Mouse (Mus musculus): ENCODE results near the gene Cdh26. TPM values are rescaled to one million over a fixed set of nuclear protein-coding genes. Genes with fewer than 3 reads are reported as not detected.

Cdh26 gene
- total and polyA plus RNA-seq, 2 experiments from 2014 or later: 0.32 to 0.49 TPM

GRCm38 (mm10) chr2:178488276-178488675, 57.9 kb downstream of the Cdh26 start:
- Histone ChIP-seq H3K4me2 (ENCODE audit: low read depth, low read length, poor library complexity, severe bottlenecking) (no peak overlapping the region), H3K36me3 (ENCODE audit: insufficient read depth, low read length) (no peaks in the 10 kb centered on the region), H3K4me1 (ENCODE audit: insufficient read depth, low read length) (no peaks in the 10 kb centered on the region), H3K9ac (replicated peaks; ENCODE audit: low read length, poor library complexity, severe bottlenecking) (no peak overlapping the region), H3K27me3 (ENCODE audit: insufficient read depth, low read length) (no peaks in the 10 kb centered on the region), H3K27ac (ENCODE audit: low read depth, low read length) (no peak overlapping the region), H3K9me3 (ENCODE audit: low read length) (no peaks in the 10 kb centered on the region), H3K4me3 (ENCODE audit: low read depth, low read length) (no peak overlapping the region)
- ATAC-seq (ENCODE audit: low FRiP score) (no peak), DNase-seq (ENCODE audit: low spot score) (no peak)
- 83% methylated on average over 4 of the region's 4 CpGs for WGBS
- TF ChIP-seq CTCF (IDR thresholded peaks at IDR 0.05): no peak

GRCm38 (mm10) chr2:178490245-178490920, 60.1 kb downstream of the Cdh26 start:
- 66% methylated on average over 9 of the region's 9 CpGs for WGBS
- Histone ChIP-seq H3K36me3 (ENCODE audit: insufficient read depth, low read length) (no peaks in the 10 kb centered on the region), H3K4me3 (ENCODE audit: low read depth, low read length) (no peak overlapping the region), H3K9ac (replicated peaks; ENCODE audit: low read length, poor library complexity, severe bottlenecking) (no peak overlapping the region), H3K27ac (ENCODE audit: low read depth, low read length) (no peak overlapping the region), H3K27me3 (ENCODE audit: insufficient read depth, low read length) (no peaks in the 10 kb centered on the region), H3K4me1 (ENCODE audit: insufficient read depth, low read length) (no peaks in the 10 kb centered on the region), H3K9me3 (ENCODE audit: low read length) (no peaks in the 10 kb centered on the region), H3K4me2 (ENCODE audit: low read depth, low read length, poor library complexity, severe bottlenecking) (no peak overlapping the region)
- DNase-seq (ENCODE audit: low spot score) (no peak), ATAC-seq (ENCODE audit: low FRiP score) (no peak)
- peak; percentile 51 for TF ChIP-seq CTCF (IDR thresholded peaks at IDR 0.05)

GRCm38 (mm10) chr2:178494066-178494465, 63.7 kb downstream of the Cdh26 start:
- Histone ChIP-seq H3K36me3 (ENCODE audit: insufficient read depth, low read length) (no peaks in the 10 kb centered on the region), H3K4me3 (ENCODE audit: low read depth, low read length) (no peak overlapping the region), H3K27me3 (ENCODE audit: insufficient read depth, low read length) (no peaks in the 10 kb centered on the region), H3K27ac (ENCODE audit: low read depth, low read length) (no peak overlapping the region), H3K9me3 (ENCODE audit: low read length) (no peaks in the 10 kb centered on the region), H3K4me1 (ENCODE audit: insufficient read depth, low read length) (no peaks in the 10 kb centered on the region), H3K9ac (replicated peaks; ENCODE audit: low read length, poor library complexity, severe bottlenecking) (no peak overlapping the region), H3K4me2 (ENCODE audit: low read depth, low read length, poor library complexity, severe bottlenecking) (no peak overlapping the region)
- DNase-seq (ENCODE audit: low spot score) (no peak), ATAC-seq (ENCODE audit: low FRiP score) (no peak)
- WGBS: 75% methylated on average over 11 of the region's 11 CpGs
- TF ChIP-seq CTCF (IDR thresholded peaks at IDR 0.05): no peak

- H3K4me2 ChIP-seq (ENCODE audit: low read depth, low read length, poor library complexity, severe bottlenecking): no peak overlapping the region
- no peak overlapping the region for H3K4me3 ChIP-seq (ENCODE audit: low read depth, low read length)
- H3K4me1 ChIP-seq (ENCODE audit: insufficient read depth, low read length): no peaks in the 10 kb centered on the region
- no peak for TF ChIP-seq CTCF (IDR thresholded peaks at IDR 0.05)
- DNase-seq (ENCODE audit: low spot score) (no peak), ATAC-seq (ENCODE audit: low FRiP score) (no peak)
- H3K36me3 ChIP-seq (ENCODE audit: insufficient read depth, low read length): no peaks in the 10 kb centered on the region
- 92% methylated on average over 2 of the region's 2 CpGs for WGBS
- H3K27me3 ChIP-seq (ENCODE audit: insufficient read depth, low read length): no peaks in the 10 kb centered on the region
- no peak overlapping the region for H3K9ac ChIP-seq (replicated peaks; ENCODE audit: low read length, poor library complexity, severe bottlenecking)
- H3K27ac ChIP-seq (ENCODE audit: low read depth, low read length): no peak overlapping the region
- no peaks in the 10 kb centered on the region for H3K9me3 ChIP-seq (ENCODE audit: low read length)
Observed at GRCm38 (mm10) chr2:178495816-178496215, 65.5 kb downstream of the Cdh26 start.

- Histone ChIP-seq H3K9ac (replicated peaks; ENCODE audit: low read length, poor library complexity, severe bottlenecking) (no peak overlapping the region), H3K36me3 (ENCODE audit: insufficient read depth, low read length) (no peaks in the 10 kb centered on the region), H3K9me3 (ENCODE audit: low read length) (no peaks in the 10 kb centered on the region), H3K27me3 (ENCODE audit: insufficient read depth, low read length) (no peaks in the 10 kb centered on the region), H3K4me1 (ENCODE audit: insufficient read depth, low read length) (no peaks in the 10 kb centered on the region), H3K27ac (ENCODE audit: low read depth, low read length) (no peak overlapping the region), H3K4me2 (ENCODE audit: low read depth, low read length, poor library complexity, severe bottlenecking) (no peak overlapping the region), H3K4me3 (ENCODE audit: low read depth, low read length) (no peak overlapping the region)
- ATAC-seq (ENCODE audit: low FRiP score): no peak
- TF ChIP-seq CTCF (IDR thresholded peaks at IDR 0.05): no peak
- 84% methylated on average over 1 of the region's 1 CpGs for WGBS
- DNase-seq (ENCODE audit: low spot score): no peak
Observed at GRCm38 (mm10) chr2:178497900-178498299, 67.6 kb downstream of the Cdh26 start.

GRCm38 (mm10) chr2:178498409-178498808, 68.1 kb downstream of the Cdh26 start:
- peak; percentile 70; the same call in 1 of the 2 replicates for ATAC-seq (ENCODE audit: low FRiP score)
- Histone ChIP-seq H3K9me3 (ENCODE audit: low read length) (no peaks in the 10 kb centered on the region), H3K27me3 (ENCODE audit: insufficient read depth, low read length) (no peaks in the 10 kb centered on the region), H3K36me3 (ENCODE audit: insufficient read depth, low read length) (no peaks in the 10 kb centered on the region), H3K9ac (replicated peaks; ENCODE audit: low read length, poor library complexity, severe bottlenecking) (no peak overlapping the region), H3K4me3 (ENCODE audit: low read depth, low read length) (no peak overlapping the region), H3K4me2 (ENCODE audit: low read depth, low read length, poor library complexity, severe bottlenecking) (no peak overlapping the region), H3K27ac (ENCODE audit: low read depth, low read length) (no peak overlapping the region), H3K4me1 (ENCODE audit: insufficient read depth, low read length) (no peaks in the 10 kb centered on the region)
- 45% methylated on average over 5 of the region's 5 CpGs for WGBS
- peak; percentile 52 for DNase-seq (ENCODE audit: low spot score)
- no peak for TF ChIP-seq CTCF (IDR thresholded peaks at IDR 0.05)
